Mouse (Mus musculus) Patski (cell line): ENCODE measurements at regions not wholly inside any gene's neighbourhood (a gene's known extent, or its start where the extent isn't known, plus 50 kb on each side); places are given as distances from the start of the nearest gene placed in this dataset.

Experiments used
- ATAC-seq: fragments of 100-300 bp; one replicate; pipeline ENCODE4 v1.8.0; 2021
- CTCF ChIA-PET: fragments of 350-600 bp; sonication (Branson Sonifier 250); formaldehyde crosslinking; loops from one replicate; lab custom pipeline; 2022; ENCODE audit warnings: inconsistent platforms; lab: Charles Lee
- POLR2A ChIA-PET: fragments of 350-600 bp; sonication (Branson Sonifier 250); formaldehyde crosslinking; loops from one replicate; lab custom pipeline; 2022; ENCODE audit warnings: antibody characterized with exemption, inconsistent platforms; lab: Charles Lee
- DNase-seq: peaks from one replicate; pipeline ENCODE4 v3.0.0-alpha.2; 2011; ENCODE audit warnings: low read depth, low spot score
- H3K27me3 ChIP-seq: fragments of 371-371 bp; one replicate; pipeline ENCODE4 v1.5.1; 2021
- CTCF ChIP-seq: fragments of 100-300 bp; IDR thresholded peaks from one replicate; pipeline ENCODE4 v1.5.1; 2021
- in situ Hi-C: fragments of 300-500 bp; cut with MboI; formaldehyde crosslinking; loops from 3 replicates; pipeline ENCODE4 v1.11.1; 2018; ENCODE audit warnings: low pct_unique_long_range_greater_than_20kb, mixed read lengths

GRCm38 (mm10) chr7:73594492-73595139 is 53.0 kb upstream of the Chd2 start:
- no peak for TF ChIP-seq CTCF
- DNase-seq (no peak), ATAC-seq (no peak)
- POLR2A ChIA-PET = interaction anchor here (0.9 to 2.4 kb wide), 6 partner anchors 10 to 53 kb away, joined by 3 to 13 read pairs (median 4); partner anchors contain the start of gene Chd2
- in situ Hi-C loops = no loop called here
- no peaks in the 10 kb centered on the region for H3K27me3 ChIP-seq
- CTCF ChIA-PET = interaction anchor here (0.7 to 2.4 kb wide), 5 partner anchors 12 to 38 kb away, joined by 3 to 9 read pairs (median 3); no protein-coding TSS in a partner anchor

GRCm38 (mm10) chr7:73593645-73594385 is 52.2 kb upstream of the Chd2 start:
- in situ Hi-C loops = no loop called here
- H3K27me3 ChIP-seq = no peaks in the 10 kb centered on the region
- DNase-seq (no peak), ATAC-seq (no peak)
- ChIA-PET CTCF (interaction anchor here (1.3 to 2.4 kb wide), 2 partner anchors 18 to 37 kb away, joined by 3 to 9 read pairs; no protein-coding TSS in a partner anchor), POLR2A (interaction anchor here (1.6 to 2.4 kb wide), 2 partner anchors 9 to 36 kb away, joined by 3 to 13 read pairs; no protein-coding TSS in a partner anchor)
- TF ChIP-seq CTCF = no peak

DNA sequence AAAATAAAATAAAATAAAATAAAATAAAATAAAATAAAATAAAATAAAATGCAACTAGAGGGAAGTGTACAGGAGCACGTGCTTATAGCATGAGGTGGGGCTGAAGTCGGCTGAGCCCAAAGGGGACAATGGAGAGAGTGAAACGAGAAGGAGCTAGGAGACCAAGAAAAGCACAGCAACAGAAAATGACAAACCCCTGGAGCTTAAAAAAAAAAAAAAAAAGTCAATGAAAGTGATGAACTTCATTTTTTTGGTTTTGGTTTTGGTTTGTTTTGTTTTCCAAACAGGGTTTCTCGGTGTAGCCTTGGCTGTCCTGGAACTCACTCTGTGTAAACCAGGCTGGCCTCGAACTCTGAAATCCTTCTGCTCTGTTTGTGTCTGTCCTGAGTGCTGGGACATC is 51.2 kb upstream of the Chd2 start:
- no peak for ATAC-seq
- DNase-seq = no peak
- ChIA-PET POLR2A (no interaction called here), CTCF (interaction anchor here (1.5 kb wide), 1 partner anchor 35 kb away, joined by 3 read pairs; no protein-coding TSS in a partner anchor)
- in situ Hi-C loops = no loop called here
- no peaks in the 10 kb centered on the region for H3K27me3 ChIP-seq
- TF ChIP-seq CTCF = no peak
